Mouse (Mus musculus) forebrain, postnatal 0 days (tissue): ENCODE results near the gene Dera. TPM values are rescaled to one million over a fixed set of nuclear protein-coding genes. Genes with fewer than 3 reads are reported as not detected.
"Not testable (repeated sequence)": the region's sequence is repeated elsewhere in the genome, so short reads cannot be mapped to it uniquely, and the experiment has no call there.

ENCODE experiments used
- ATAC-seq: fragments of 200-750 bp; cut with Nextera tagmentation; 2 replicates; pipeline ENCODE4 v1.8.0; 2017; ENCODE audit warnings: mild to moderate bottlenecking, moderate library complexity
- DNase-seq: peaks from one replicate; pipeline ENCODE4 v3.0.0-alpha.2; 2015
- H3K27ac ChIP-seq: fragments of 300-500 bp; sonication (generic); 2 replicates; pipeline ENCODE4 v1.5.1; 2014; ENCODE audit warnings: low read depth, mild to moderate bottlenecking, antibody characterized with exemption, low read length, moderate library complexity, mixed read lengths
- H3K27me3 ChIP-seq: fragments of 300-500 bp; sonication (generic); 2 replicates; pipeline ENCODE4 v1.6.1; 2014; ENCODE audit warnings: mild to moderate bottlenecking, low read length, mixed read lengths; ENCODE audit not compliant: insufficient read depth
- H3K36me3 ChIP-seq: fragments of 300-500 bp; sonication (generic); 2 replicates; pipeline ENCODE4 v1.6.1; 2014; ENCODE audit warnings: mild to moderate bottlenecking, moderate library complexity; ENCODE audit not compliant: insufficient read depth
- H3K4me1 ChIP-seq: fragments of 300-500 bp; sonication (generic); 2 replicates; pipeline ENCODE4 v1.6.1; 2014; ENCODE audit warnings: antibody characterized with exemption; ENCODE audit not compliant: insufficient read depth
- H3K4me2 ChIP-seq: fragments of 300-500 bp; sonication (generic); 2 replicates; pipeline ENCODE4 v1.6.1; 2014; ENCODE audit warnings: low read depth, mild to moderate bottlenecking, moderate library complexity
- H3K4me3 ChIP-seq: fragments of 300-500 bp; sonication (generic); 2 replicates; pipeline ENCODE4 v1.5.1; 2014; ENCODE audit warnings: low read depth, low read length, mixed read lengths
- H3K9ac ChIP-seq: fragments of 300-500 bp; sonication (generic); 2 replicates; pipeline ENCODE4 v1.6.1; 2014; ENCODE audit warnings: mild to moderate bottlenecking
- H3K9me3 ChIP-seq: fragments of 300-500 bp; sonication (generic); 2 replicates; pipeline ENCODE4 v1.6.1; 2016; ENCODE audit warnings: low read length
- CTCF ChIP-seq: sonication (generic); IDR thresholded peaks from 2 replicates; pipeline ENCODE4 v1.5.1; 2016; ENCODE audit warnings: antibody characterized with exemption, control low read depth, low read depth
- WGBS: fragments of 180-500 bp; shearing (Covaris S2); extraction: QIAGEN DNeasy Blood & Tissue Kit; methylation state at CpG from one replicate; pipeline ENCODE4 v1.1.7; 2014; 5-methylcytosine and 5-hydroxymethylcytosine counted together
- polyA plus RNA-seq: library from polyadenylated mRNA; unstranded; fragments of >200 nt; fragmentation: Nextera tagmentation; extraction: Ambion mirVana; gene quantifications from 2 replicates; pipeline ENCODE4 v1.2.1, GENCODE M21; 2015
- total RNA-seq: library from RNA; depleted of rRNA; stranded (reverse); fragments of >200 nt; gene quantifications from 2 replicates; pipeline ENCODE4 v1.2.3, GENCODE M21; 2014; rRNA removed

Gene Dera
- total RNA-seq: 5.0 and 9.1 TPM in 2 replicates
- polyA plus RNA-seq: 10.6 and 11.0 TPM in 2 replicates

GRCm38 (mm10) chr6:137754056-137754856 is at the start of gene Dera:
Gene Dera (plus strand): TSS chr6:137754546.
- ATAC-seq (peak; percentile 57), DNase-seq (peak; percentile 22)
- peak within 1 kb of the TSS; percentile 45 for H3K4me3 ChIP-seq
- no peaks in the 10 kb centered on the region for H3K9me3 ChIP-seq
- 0 out of 2 replicates have a peak, but pooled peaks cover 6% of the 10 kb centered on the region for H3K4me1 ChIP-seq
- peak within 1 kb of the TSS; percentile 49 for H3K9ac ChIP-seq
- peak within 1 kb of the TSS; percentile 85 for H3K4me2 ChIP-seq
- peaks cover 21% of the 10 kb centered on the region for H3K36me3 ChIP-seq
- no peak within 1 kb of the TSS for H3K27ac ChIP-seq
- no peaks in the 10 kb centered on the region for H3K27me3 ChIP-seq
- WGBS: 11% methylated on average over 26 of the region's 26 CpGs
- no peak; the same call in 1 of the 2 replicates for TF ChIP-seq CTCF

- H3K36me3 ChIP-seq: no peaks in the 10 kb centered on the region
- WGBS: 95% methylated on average over 10 of the region's 10 CpGs
- H3K9ac ChIP-seq: no peak overlapping the region
- no peaks in the 10 kb centered on the region for H3K4me1 ChIP-seq
- TF ChIP-seq CTCF: no peak
- no peak overlapping the region for H3K27ac ChIP-seq
- no peaks in the 10 kb centered on the region for H3K27me3 ChIP-seq
- DNase-seq: no peak
- no peak for ATAC-seq
- H3K4me3 ChIP-seq: no peak overlapping the region
- H3K4me2 ChIP-seq: no peak overlapping the region
- H3K9me3 ChIP-seq: no peaks in the 10 kb centered on the region
These were observed 48.1 kb upstream of the Dera start for GRCm38 (mm10) chr6:137706209-137706608.

GRCm38 (mm10) chr6:137708726-137709405 is 45.5 kb upstream of the Dera start:
- H3K9me3 ChIP-seq, H3K27me3 ChIP-seq, DNase-seq, H3K4me3 ChIP-seq, H3K4me2 ChIP-seq, H3K36me3 ChIP-seq, H3K27ac ChIP-seq, H3K9ac ChIP-seq, ATAC-seq, H3K4me1 ChIP-seq: not testable (repeated sequence)
- WGBS: 91% methylated on average over 13 of the region's 13 CpGs

GRCm38 (mm10) chr6:137710179-137711037 is 43.9 kb upstream of the Dera start:
- Histone ChIP-seq H3K27me3 (no peaks in the 10 kb centered on the region), H3K9ac (no peak overlapping the region), H3K4me1 (0 out of 2 replicates have a peak, but pooled peaks cover 8% of the 10 kb centered on the region), H3K9me3 (no peaks in the 10 kb centered on the region), H3K4me2 (no peak overlapping the region), H3K36me3 (no peaks in the 10 kb centered on the region), H3K4me3 (no peak overlapping the region), H3K27ac (no peak overlapping the region)
- WGBS: 73% methylated on average over 14 of the region's 14 CpGs
- ATAC-seq: no peak
- DNase-seq: no peak
- no peak for TF ChIP-seq CTCF

- ATAC-seq: peak; percentile 63
- no peak for DNase-seq
These were observed 41.6 kb upstream of the Dera start for GRCm38 (mm10) chr6:137712654-137713309.

GRCm38 (mm10) chr6:137713310-137713664 is 41.1 kb upstream of the Dera start:
- Histone ChIP-seq H3K9ac (peak overlapping the region; percentile 28; the same call in 1 of the 2 replicates), H3K4me2 (no peak overlapping the region), H3K27me3 (no peaks in the 10 kb centered on the region), H3K27ac (peak overlapping the region; percentile 82), H3K4me1 (0 out of 2 replicates have a peak, but pooled peaks cover 8% of the 10 kb centered on the region), H3K9me3 (no peaks in the 10 kb centered on the region), H3K4me3 (no peak overlapping the region), H3K36me3 (no peaks in the 10 kb centered on the region)
- WGBS: 52% methylated on average over 3 of the region's 3 CpGs
- TF ChIP-seq CTCF: no peak
- ATAC-seq: peak; percentile 76
- peak; percentile 51 for DNase-seq

More at GRCm38 (mm10) chr6:137712654-137713309, 41.6 kb upstream of the Dera start:
- 13% methylated on average over 7 of the region's 7 CpGs for WGBS
- TF ChIP-seq CTCF: no peak
- Histone ChIP-seq H3K4me3 (no peak overlapping the region), H3K36me3 (no peaks in the 10 kb centered on the region), H3K27me3 (no peaks in the 10 kb centered on the region), H3K9ac (peak overlapping the region; percentile 28), H3K27ac (peak overlapping the region; percentile 82), H3K9me3 (no peaks in the 10 kb centered on the region), H3K4me1 (0 out of 2 replicates have a peak, but pooled peaks cover 8% of the 10 kb centered on the region), H3K4me2 (no peak overlapping the region)
